Mouse (Mus musculus) CH12.LX (cell line): ENCODE measurements around the gene Cdh4. TPM values are rescaled to one million over a fixed set of nuclear protein-coding genes. Genes with fewer than 3 reads are reported as not detected.

Experiments used
- DNase-seq: peaks from one replicate; pipeline ENCODE4 v3.0.0-alpha.2; 2013; ENCODE audit errors: extremely low read depth
- H3K27ac ChIP-seq: 2 replicates; pipeline ENCODE4 v1.5.1; 2012; ENCODE audit warnings: low read depth, mild to moderate bottlenecking, control low read depth, moderate library complexity; ENCODE audit not compliant: insufficient read depth
- H3K27me3 ChIP-seq: replicated peaks from 2 replicates; pipeline ENCODE3; 2012; ENCODE audit warnings: inconsistent platforms
- H3K36me3 ChIP-seq, 2 experiments: replicated peaks in 1 of 2; 2 replicates each; pipeline versions ENCODE3 to v1.6.1; 2012; ENCODE audit warnings: inconsistent platforms in 1 of 2, low read length in 1 of 2, mild to moderate bottlenecking in 1 of 2, mixed read lengths in 1 of 2, moderate library complexity in 1 of 2; ENCODE audit not compliant: control insufficient read depth in 1 of 2, insufficient read depth in 1 of 2
- H3K4me1 ChIP-seq, 2 experiments: 2 replicates each; pipeline ENCODE4 v1.6.1; 2012; ENCODE audit warnings: inconsistent platforms in 1 of 2, moderate library complexity in 1 of 2; ENCODE audit not compliant: insufficient read depth in 2 of 2, control insufficient read depth in 1 of 2
- H3K4me2 ChIP-seq: 2 replicates; pipeline ENCODE4 v1.6.1; 2012; ENCODE audit warnings: low read depth, mild to moderate bottlenecking, control low read depth; ENCODE audit not compliant: poor library complexity, insufficient read depth, severe bottlenecking
- H3K4me3 ChIP-seq, 3 experiments: fragments of 150-350 bp in 1 of 3; sonication (generic) in 1 of 3; replicated peaks in 1 of 3; 2 replicates each; pipeline versions ENCODE3 to v1.5.1; 2011 to 2012; ENCODE audit warnings: low read depth in 2 of 3, low read length in 2 of 3, mild to moderate bottlenecking in 2 of 3, moderate library complexity in 2 of 3, control low read depth in 1 of 3, improper control_type of control experiment in 1 of 3, inconsistent platforms in 1 of 3, mixed read lengths in 1 of 3; ENCODE audit not compliant: poor library complexity in 1 of 3
- H3K79me2 ChIP-seq: replicated peaks from 2 replicates; pipeline ENCODE4 v1.6.1; 2012; ENCODE audit warnings: mild to moderate bottlenecking, moderate library complexity; ENCODE audit not compliant: control insufficient read depth, poor library complexity, insufficient read depth, severe bottlenecking; ENCODE audit errors: extremely low read depth
- H3K9ac ChIP-seq: 2 replicates; pipeline ENCODE4 v1.6.1; 2012; ENCODE audit warnings: low read depth, mild to moderate bottlenecking, control low read depth, moderate library complexity; ENCODE audit not compliant: insufficient read depth
- H3K9me3 ChIP-seq: replicated peaks from 2 replicates; pipeline ENCODE3; 2012; ENCODE audit warnings: low read length, inconsistent platforms, mixed read lengths
- EP300 ChIP-seq: IDR thresholded peaks from 2 replicates; pipeline ENCODE4 v1.6.1; 2011; ENCODE audit warnings: low read length, improper control_type of control experiment
- ETS1 ChIP-seq: conservative IDR thresholded peaks from 2 replicates; pipeline ENCODE4 v1.6.1; 2012; ENCODE audit warnings: low read depth, mild to moderate bottlenecking, inconsistent platforms, low read length, improper control_type of control experiment, moderate library complexity
- HCFC1 ChIP-seq: IDR thresholded peaks from 2 replicates; pipeline ENCODE4 v1.6.1; 2012; ENCODE audit warnings: low read depth, mild to moderate bottlenecking, inconsistent platforms, low read length, improper control_type of control experiment
- IRF4 ChIP-seq: IDR thresholded peaks from 2 replicates; pipeline ENCODE4 v1.6.1; 2014; ENCODE audit warnings: low read depth, mild to moderate bottlenecking, inconsistent platforms, low read length, improper control_type of control experiment
- JUND ChIP-seq: conservative IDR thresholded peaks from 2 replicates; pipeline ENCODE4 v1.6.1; 2011; ENCODE audit warnings: low read depth, low read length, improper control_type of control experiment
- MAZ ChIP-seq: IDR thresholded peaks from 2 replicates; pipeline ENCODE4 v1.6.1; 2012; ENCODE audit warnings: low read depth, mild to moderate bottlenecking, inconsistent platforms, low read length, improper control_type of control experiment, moderate library complexity
- MEF2A ChIP-seq: IDR thresholded peaks from 2 replicates; pipeline ENCODE4 v1.6.1; 2014; ENCODE audit warnings: low read depth, mild to moderate bottlenecking, inconsistent platforms, low read length, improper control_type of control experiment, borderline replicate concordance
- MXI1 ChIP-seq: IDR thresholded peaks from 2 replicates; pipeline ENCODE4 v1.6.1; 2011; ENCODE audit warnings: mild to moderate bottlenecking, low read depth, low read length, improper control_type of control experiment
- POLR2A ChIP-seq: IDR thresholded peaks from 2 replicates; pipeline ENCODE4 v1.6.1; 2011; ENCODE audit warnings: low read depth, mild to moderate bottlenecking, improper control_type of control experiment, low read length
- POLR2AphosphoS2 ChIP-seq: IDR thresholded peaks from 2 replicates; pipeline ENCODE4 v1.6.1; 2011; ENCODE audit warnings: low read depth, low read length, improper control_type of control experiment
- RCOR1 ChIP-seq: conservative IDR thresholded peaks from 2 replicates; pipeline ENCODE4 v1.6.1; 2012; ENCODE audit warnings: low read depth, mild to moderate bottlenecking, inconsistent platforms, low read length, improper control_type of control experiment
- SIN3A ChIP-seq: IDR thresholded peaks from 2 replicates; pipeline ENCODE4 v1.6.1; 2012; ENCODE audit warnings: low read length, improper control_type of control experiment, inconsistent platforms
- SMC3 ChIP-seq: IDR thresholded peaks from 2 replicates; pipeline ENCODE4 v1.6.1; 2011; ENCODE audit warnings: low read depth, low read length, improper control_type of control experiment
- TCF12 ChIP-seq: IDR thresholded peaks from 2 replicates; pipeline ENCODE4 v1.6.1; 2014; ENCODE audit warnings: low read depth, mild to moderate bottlenecking, inconsistent platforms, low read length, improper control_type of control experiment
- USF1 ChIP-seq: IDR thresholded peaks from 2 replicates; pipeline ENCODE4 v1.6.1; 2014; ENCODE audit warnings: low read depth, mild to moderate bottlenecking, inconsistent platforms, low read length, improper control_type of control experiment
- USF2 ChIP-seq: conservative IDR thresholded peaks from 2 replicates; pipeline ENCODE4 v1.6.1; 2011; ENCODE audit warnings: low read depth, low read length, improper control_type of control experiment
- ZC3H11A ChIP-seq: IDR thresholded peaks from 2 replicates; pipeline ENCODE4 v1.6.1; 2012; ENCODE audit warnings: low read depth, mild to moderate bottlenecking, inconsistent platforms, low read length, improper control_type of control experiment
- ZNF384 ChIP-seq: IDR thresholded peaks from 2 replicates; pipeline ENCODE4 v1.6.1; 2012; ENCODE audit warnings: low read depth, low read length, improper control_type of control experiment, inconsistent platforms
- dilution Hi-C: fragments of 300-500 bp; cut with MboI; formaldehyde crosslinking; loops from 2 replicates; pipeline ENCODE4 v1.14.3; 2020; ENCODE audit warnings: low sequenced_read_pairs; ENCODE audit not compliant: extremely low pct_unique_long_range_greater_than_20kb, extremely low pct_ligation_motif_present
- in situ Hi-C: fragments of 300-500 bp; cut with MboI; formaldehyde crosslinking; loops from 3 replicates; pipeline ENCODE4 v1.14.3; 2019; ENCODE audit warnings: low sequenced_read_pairs, low pct_ligation_motif_present, low pct_unique_long_range_greater_than_20kb, mixed read lengths
- polyA plus RNA-seq: library from polyadenylated mRNA; unstranded; fragments of >175 nt; gene quantifications from 2 replicates; pipeline ENCODE4 v1.2.1, GENCODE M21; 2012; ENCODE audit warnings: low read depth; ENCODE audit not compliant: insufficient read length
- total RNA-seq, 2 experiments: library from RNA; depleted of rRNA; stranded (reverse); fragments of 300-350 nt in 1 of 2; fragments of >200 nt in 1 of 2; gene quantifications; 2 replicates each; pipeline ENCODE4 v1.2.3; 2012 to 2014

Gene Cdh4
- total and polyA plus RNA-seq, 3 experiments: not detected

DNA sequence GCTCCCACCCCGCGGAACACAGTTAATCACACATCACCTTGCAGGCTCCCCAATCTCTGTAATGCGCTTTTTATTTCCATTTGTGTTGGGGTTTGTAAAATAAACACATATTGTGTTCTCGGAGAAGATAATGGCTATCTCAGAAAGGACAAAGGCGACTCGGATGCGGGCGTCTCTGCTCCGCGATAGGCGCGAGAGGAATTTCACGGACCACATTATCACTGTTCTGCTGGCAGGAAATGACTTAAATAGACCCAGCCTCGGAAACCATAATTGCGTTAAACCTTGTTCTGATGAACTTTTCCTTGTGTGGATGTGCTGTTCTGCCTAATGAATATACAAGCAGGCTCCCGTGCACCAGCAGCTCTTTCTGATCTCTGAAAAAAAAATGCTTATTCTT is 140.7 kb downstream of the Cdh4 start:
- H3K27me3 ChIP-seq: peaks cover 11% of the 10 kb centered on the region
- H3K4me3 ChIP-seq: no peak overlapping the region
- no peak for DNase-seq
- peaks cover 29% of the 10 kb centered on the region for H3K9me3 ChIP-seq
- no peak overlapping the region for H3K9ac ChIP-seq
- H3K36me3 ChIP-seq: no peaks in the 10 kb centered on the region
- H3K4me2 ChIP-seq: no peak overlapping the region
- dilution Hi-C loops: no loop called here
- no peak overlapping the region for H3K27ac ChIP-seq
- no peaks in the 10 kb centered on the region for H3K79me2 ChIP-seq
- in situ Hi-C loops: no loop called here
- no peak for TF ChIP-seq ZC3H11A
- no peak for TF ChIP-seq POLR2AphosphoS2
- no peak for TF ChIP-seq JUND
- TF ChIP-seq USF2: no peak
- TF ChIP-seq RCOR1: no peak
- no peak for TF ChIP-seq POLR2A
- no peak for TF ChIP-seq IRF4
- TF ChIP-seq USF1: no peak
- TF ChIP-seq HCFC1: no peak
- TF ChIP-seq, all 38 proteins: peak for 0
- no peaks in the 10 kb centered on the region for H3K4me1 ChIP-seq

DNA sequence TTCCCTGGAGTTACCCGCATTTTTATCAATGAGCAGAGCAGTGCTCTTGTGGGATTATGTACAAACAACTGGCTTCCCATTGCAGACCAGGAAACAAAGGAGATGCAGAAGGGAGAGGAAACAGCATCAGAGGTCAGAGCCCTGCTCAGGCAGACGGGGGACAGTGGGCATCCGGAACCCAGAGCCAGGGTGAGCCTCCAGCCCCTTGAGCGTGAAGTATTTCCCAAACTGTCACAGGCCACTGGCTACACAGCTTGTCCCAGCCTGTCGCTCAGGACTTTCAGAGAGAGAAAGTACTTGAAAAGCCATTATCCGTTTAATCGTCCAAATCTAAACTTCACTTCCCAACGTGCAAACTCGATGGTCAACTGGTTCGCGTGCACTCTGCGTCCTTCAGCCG is 142.4 kb downstream of the Cdh4 start:
- H3K9ac ChIP-seq: no peak overlapping the region
- no peaks in the 10 kb centered on the region for H3K4me1 ChIP-seq
- H3K79me2 ChIP-seq: no peaks in the 10 kb centered on the region
- no peak overlapping the region for H3K4me2 ChIP-seq
- H3K9me3 ChIP-seq: peaks cover 26% of the 10 kb centered on the region
- peaks cover 12% of the 10 kb centered on the region for H3K27me3 ChIP-seq
- H3K36me3 ChIP-seq: no peaks in the 10 kb centered on the region
- no peak overlapping the region for H3K4me3 ChIP-seq
- no peak for DNase-seq
- TF ChIP-seq TCF12: no peak
- TF ChIP-seq, all 38 proteins: peak for 0
- dilution Hi-C loops (no loop called here), in situ Hi-C loops (no loop called here)
- H3K27ac ChIP-seq: no peak overlapping the region

DNA sequence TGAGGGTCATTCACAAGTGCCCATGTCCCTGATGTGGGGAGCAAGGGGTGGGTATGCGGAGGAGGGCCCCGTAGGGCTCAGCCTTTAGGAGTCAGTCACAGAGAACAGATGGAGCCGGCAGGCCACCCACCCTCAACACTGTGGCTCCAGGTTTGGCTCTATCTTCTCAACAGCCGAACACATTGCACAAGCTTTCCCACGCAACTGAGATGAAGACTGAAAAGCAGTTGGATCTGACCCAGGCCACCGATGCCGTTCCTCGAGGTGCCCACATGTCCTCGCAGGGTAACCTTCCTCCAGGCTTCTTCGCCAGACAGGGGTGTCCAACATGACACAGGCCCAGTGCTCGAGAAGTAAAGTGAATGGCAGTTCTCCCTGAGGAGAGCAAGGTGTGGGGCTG is 144.2 kb downstream of the Cdh4 start:
- no peak overlapping the region for H3K27ac ChIP-seq
- H3K27me3 ChIP-seq: peaks cover 12% of the 10 kb centered on the region
- DNase-seq: no peak
- H3K4me2 ChIP-seq: no peak overlapping the region
- TF ChIP-seq ETS1 (no peak), MXI1 (no peak), MAZ (no peak), MEF2A (no peak), EP300 (no peak), SMC3 (no peak), ZNF384 (no peak), POLR2A (no peak), SIN3A (no peak)
- in situ Hi-C loops (no loop called here), dilution Hi-C loops (no loop called here)
- no peaks in the 10 kb centered on the region for H3K79me2 ChIP-seq
- H3K4me3 ChIP-seq: no peak overlapping the region
- no peaks in the 10 kb centered on the region for H3K36me3 ChIP-seq
- H3K9ac ChIP-seq: no peak overlapping the region
- peaks cover 18% of the 10 kb centered on the region for H3K9me3 ChIP-seq
- no peaks in the 10 kb centered on the region for H3K4me1 ChIP-seq
